In genomic region chr7:110823593-110823992, GRCm38 (mm10) we compare ENCODE assay signal across 18 mouse cellular contexts. TPM values are rescaled to one million over a fixed set of nuclear protein-coding genes. Genes with fewer than 3 reads are reported as not detected.
DNase-seq lines count a peak whose midpoint lies in the region; ATAC-seq and TF ChIP-seq lines count a peak whose summit lies in the region.
"Had no signal": no experiment of that assay in that cellular context is flagged by ENCODE, and none has a peak within 500 bp of the region (broad histone marks: within the 10 kb centered on the region; RNA-seq: fewer than 3 reads in every experiment).

No protein-coding gene starts in this region.

- H3K79me3 ChIP-seq in C2C12 (ENCODE audit: low read depth) = no peaks in the 10 kb centered on the region

- TF ChIP-seq CTCF in C2C12 (IDR thresholded peaks at IDR 0.05; ENCODE audit: control insufficient read depth, insufficient read depth, insufficient read length) = no peak
- TF ChIP-seq CTCF in liver, postnatal 0 days (IDR thresholded peaks at IDR 0.05; ENCODE audit: low read depth) = no peak

- H3K9me3 ChIP-seq in kidney, embryonic 16.5 days (ENCODE audit: low read length) = no peaks in the 10 kb centered on the region
- no peaks in the 10 kb centered on the region for H3K9me3 ChIP-seq in kidney, embryonic 15.5 days (replicated peaks)
- H3K9me3 ChIP-seq in liver, postnatal 0 days (ENCODE audit: low read length) = no peaks in the 10 kb centered on the region
- H3K9me3 ChIP-seq: limb, embryonic 12.5 days; neural tube, embryonic 12.5 days had no signal

- H3K36me3 ChIP-seq in kidney, embryonic 16.5 days (ENCODE audit: insufficient read depth, low read length) = peaks cover 29% of the 10 kb centered on the region
- peaks cover 56% of the 10 kb centered on the region for H3K36me3 ChIP-seq in kidney, embryonic 15.5 days
- H3K36me3 ChIP-seq in C2C12 (ENCODE audit: control insufficient read depth, insufficient read depth) = peaks cover 8% of the 10 kb centered on the region
- peaks cover 68% of the 10 kb centered on the region for H3K36me3 ChIP-seq in liver, postnatal 0 days (replicated peaks; ENCODE audit: insufficient read depth, low read length)

- ATAC-seq in kidney, embryonic 16.5 days (ENCODE audit: low FRiP score, low TSS enrichment) = no peak
- no peak for ATAC-seq in kidney, embryonic 15.5 days (replicated peaks; ENCODE audit: low FRiP score)
- ATAC-seq in liver, postnatal 0 days = peak; percentile 63
- ATAC-seq: inflammation-experienced regulatory T-cells, adult 6 months had no signal

- WGBS in kidney, embryonic 16.5 days = 55% methylated on average over 4 of the region's 4 CpGs
- 60% methylated on average over 4 of the region's 4 CpGs for WGBS in kidney, embryonic 15.5 days
- WGBS in liver, postnatal 0 days (ENCODE audit: insufficient replicate concordance) = 26% methylated on average over 4 of the region's 4 CpGs

- 0 out of 2 replicates have a peak overlapping the region, but pooled peaks have one; percentile 16 for H3K9ac ChIP-seq in kidney, embryonic 16.5 days (replicated peaks; ENCODE audit: low read length)
- no peak overlapping the region for H3K9ac ChIP-seq in kidney, embryonic 15.5 days
- H3K9ac ChIP-seq in liver, postnatal 0 days (replicated peaks) = 0 out of 2 replicates have a peak overlapping the region, but pooled peaks have one; percentile 9
- H3K9ac ChIP-seq: limb, embryonic 12.5 days; neural tube, embryonic 12.5 days had no signal

- 0 out of 2 replicates have a peak, but pooled peaks have one; percentile 14 for TF ChIP-seq EP300 in liver, postnatal 0 days (IDR thresholded peaks at IDR 0.05; ENCODE audit: low read depth)

- H3K4me1 ChIP-seq in kidney, embryonic 16.5 days (ENCODE audit: insufficient read depth, low read length) = peaks cover 20% of the 10 kb centered on the region
- H3K4me1 ChIP-seq in kidney, embryonic 15.5 days = peaks cover 26% of the 10 kb centered on the region
- peaks cover 41% of the 10 kb centered on the region for H3K4me1 ChIP-seq in liver, postnatal 0 days (ENCODE audit: insufficient read depth)

- DNase-seq in adipocyte (ENCODE audit: low spot score) = peak; percentile 30
- DNase-seq in liver, postnatal 0 days = peak; percentile 61
- DNase-seq in cerebellum, postnatal 36 days = no peak
- DNase-seq in retina, embryonic 14.5 days (ENCODE audit: low spot score) = no peak
- no peak for DNase-seq in spleen, adult 18-20 months
- DNase-seq: cerebellum, adult 18-20 months; kidney, postnatal 25 days; layer of hippocampus, postnatal 36 days; right cerebral cortex, adult 18-20 months; thymus, adult 18-20 months had no signal

- H3K27ac ChIP-seq in kidney, embryonic 16.5 days (ENCODE audit: low read length) = no peak overlapping the region
- no peak overlapping the region for H3K27ac ChIP-seq in kidney, embryonic 15.5 days
- H3K27ac ChIP-seq in liver, postnatal 0 days (ENCODE audit: low read depth) = peak overlapping the region; percentile 62
- H3K27ac ChIP-seq: limb, embryonic 12.5 days; neural tube, embryonic 12.5 days had no signal

- H3K79me2 ChIP-seq in C2C12 (ENCODE audit: control insufficient read depth, insufficient read depth) = no peaks in the 10 kb centered on the region

- no peak overlapping the region for H3ac ChIP-seq in C2C12 (ENCODE audit: control insufficient read depth, insufficient read length, low read depth)

- no peaks in the 10 kb centered on the region for H3K27me3 ChIP-seq in kidney, embryonic 16.5 days (ENCODE audit: insufficient read depth, low read length)
- no peaks in the 10 kb centered on the region for H3K27me3 ChIP-seq in kidney, embryonic 15.5 days
- no peaks in the 10 kb centered on the region for H3K27me3 ChIP-seq in C2C12 (ENCODE audit: control insufficient read depth, insufficient read depth, insufficient read length)
- no peaks in the 10 kb centered on the region for H3K27me3 ChIP-seq in liver, postnatal 0 days (ENCODE audit: insufficient read depth, low read length)
- H3K27me3 ChIP-seq: limb, embryonic 12.5 days; neural tube, embryonic 12.5 days had no signal

- no peak overlapping the region for H3K4me2 ChIP-seq in kidney, embryonic 16.5 days (replicated peaks; ENCODE audit: low read depth, low read length)
- H3K4me2 ChIP-seq in kidney, embryonic 15.5 days = no peak overlapping the region
- peak overlapping the region; percentile 16; the same call in 1 of the 2 replicates for H3K4me2 ChIP-seq in liver, postnatal 0 days (ENCODE audit: low read depth, low read length)
- H3K4me2 ChIP-seq: limb, embryonic 12.5 days; midbrain, embryonic 11.5 days; neural tube, embryonic 12.5 days had no signal

- H3K4me3 ChIP-seq in kidney, embryonic 16.5 days (ENCODE audit: low read length) = no peak overlapping the region
- H3K4me3 ChIP-seq in kidney, embryonic 15.5 days (replicated peaks) = no peak overlapping the region
- no peak overlapping the region for H3K4me3 ChIP-seq in C2C12 (ENCODE audit: insufficient read depth, poor library complexity, severe bottlenecking)
- no peak overlapping the region for H3K4me3 ChIP-seq in liver, postnatal 0 days (ENCODE audit: low read depth, low read length)
- H3K4me3 ChIP-seq: gastrocnemius, adult 2 months; limb, embryonic 12.5 days; neural tube, embryonic 12.5 days had no signal

TF ChIP-seq in C2C12, 6 proteins besides CTCF, POLR2A, EP300 and RAD21:
- no peak for TF ChIP-seq MYOG (IDR thresholded peaks at IDR 0.05; ENCODE audit: control insufficient read depth, extremely low read depth, insufficient read length)
- no peak for TF ChIP-seq USF1 (IDR thresholded peaks at IDR 0.05; ENCODE audit: low read depth)
- peak; percentile 47 for TF ChIP-seq CEBPB (IDR thresholded peaks at IDR 0.05; ENCODE audit: low read depth)
- TF ChIP-seq FOSL1 (IDR thresholded peaks at IDR 0.05; ENCODE audit: insufficient read depth, low read length, poor library complexity, severe bottlenecking) = no peak
- no peak for TF ChIP-seq MAX (IDR thresholded peaks at IDR 0.05)

RNA-seq across cellular contexts. Expression of gene Rnf141, which starts 20.7 kb away (rescaled TPM):
- polyA plus RNA-seq in kidney, embryonic 16.5 days (2015; fragmentation: Nextera tagmentation; extraction: Ambion mirVana) = 30.3 and 32.2 TPM in 2 replicates
- polyA plus RNA-seq in kidney, embryonic 15.5 days (2015; fragmentation: Nextera tagmentation; extraction: Ambion mirVana) = 30.2 and 30.8 TPM in 2 replicates
- polyA plus RNA-seq in C2C12 (2012; fragmentation: generic; extraction: Trizol) = 9.7 TPM
- polyA plus RNA-seq in liver, postnatal 0 days (2015; fragmentation: Nextera tagmentation; extraction: Ambion mirVana) = 21.9 and 22.9 TPM in 2 replicates

RNA-seq across cellular contexts. Expression of gene Lyve1, which starts 39.4 kb away (rescaled TPM):
- 6.3 and 8.6 TPM in 2 replicates for polyA plus RNA-seq in kidney, embryonic 16.5 days (2015; fragmentation: Nextera tagmentation; extraction: Ambion mirVana)
- 6.5 and 9.1 TPM in 2 replicates for polyA plus RNA-seq in kidney, embryonic 15.5 days (2015; fragmentation: Nextera tagmentation; extraction: Ambion mirVana)
- not detected for polyA plus RNA-seq in C2C12 (2012; fragmentation: generic; extraction: Trizol)
- 37.4 and 45.7 TPM in 2 replicates for polyA plus RNA-seq in liver, postnatal 0 days (2015; fragmentation: Nextera tagmentation; extraction: Ambion mirVana)
- polyA plus RNA-seq: inflammation-experienced regulatory T-cells, adult 6 months had no signal

RNA-seq across cellular contexts. Expression of gene Ampd3, which starts 55.6 kb away (rescaled TPM):
- 8.8 and 10.1 TPM in 2 replicates for polyA plus RNA-seq in kidney, embryonic 16.5 days (2015; fragmentation: Nextera tagmentation; extraction: Ambion mirVana)
- 7.1 and 9.8 TPM in 2 replicates for polyA plus RNA-seq in kidney, embryonic 15.5 days (2015; fragmentation: Nextera tagmentation; extraction: Ambion mirVana)
- 4.5 TPM for polyA plus RNA-seq in C2C12 (2012; fragmentation: generic; extraction: Trizol)
- polyA plus RNA-seq in liver, postnatal 0 days (2015; fragmentation: Nextera tagmentation; extraction: Ambion mirVana) = 12.3 and 16.6 TPM in 2 replicates

Comparison
In these comparisons a context has a peak if more than half of its experiments do, and no peak if none do; other contexts are left out.
1. DNase-seq: peak in adipocyte (single experiment) and liver, postnatal 0 days (single experiment); none in cerebellum, postnatal 36 days (0 of 2), retina, embryonic 14.5 days (single experiment) and spleen, adult 18-20 months (0 of 2).